In genomic region chr7:44724316-44724715, GRCm38 (mm10) we compare ENCODE assay signal across 11 mouse cellular contexts. TPM values are rescaled to one million over a fixed set of nuclear protein-coding genes. Genes with fewer than 3 reads are reported as not detected.
DNase-seq lines count a peak whose midpoint lies in the region; ATAC-seq and TF ChIP-seq lines count a peak whose summit lies in the region.
"Had no signal": no experiment of that assay in that cellular context is flagged by ENCODE, and none has a peak within 500 bp of the region (broad histone marks: within the 10 kb centered on the region; RNA-seq: fewer than 3 reads in every experiment).

No protein-coding gene starts in this region.

- H3K4me3 ChIP-seq in heart, postnatal 0 days (ENCODE audit: low read depth, low read length) = no peak overlapping the region
- no peak overlapping the region for H3K4me3 ChIP-seq in heart, embryonic 10.5 days
- no peak overlapping the region for H3K4me3 ChIP-seq in ES-Bruce4 (ENCODE audit: low read depth, low read length)
- H3K4me3 ChIP-seq: hindbrain, embryonic 12.5 days; neural tube, embryonic 13.5 days had no signal

- no peak overlapping the region for H3K4me2 ChIP-seq in heart, postnatal 0 days (ENCODE audit: low read depth, low read length)
- H3K4me2 ChIP-seq: hindbrain, embryonic 12.5 days; neural tube, embryonic 13.5 days had no signal

- TF ChIP-seq EP300 in heart, postnatal 0 days (IDR thresholded peaks at IDR 0.05; ENCODE audit: low read depth) = no peak
- no peak for TF ChIP-seq EP300 in ES-Bruce4 (IDR thresholded peaks at IDR 0.05; ENCODE audit: insufficient read depth, low read depth, low read length)

- H3K36me3 ChIP-seq in heart, postnatal 0 days (replicated peaks; ENCODE audit: control insufficient read depth, insufficient read depth, low read length) = no peaks in the 10 kb centered on the region
- H3K36me3 ChIP-seq in heart, embryonic 10.5 days = no peaks in the 10 kb centered on the region
- H3K36me3 ChIP-seq in ES-Bruce4 (ENCODE audit: control insufficient read depth, insufficient read depth, low read length, poor library complexity, severe bottlenecking) = no peaks in the 10 kb centered on the region
- H3K36me3 ChIP-seq: hindbrain, embryonic 12.5 days; neural tube, embryonic 13.5 days had no signal

- peak; percentile 42 for TF ChIP-seq CTCF in heart, postnatal 0 days (IDR thresholded peaks at IDR 0.05; ENCODE audit: low read depth)
- TF ChIP-seq CTCF in ES-Bruce4 (IDR thresholded peaks at IDR 0.05; ENCODE audit: low read depth, low read length) = peak; percentile 20

- 20% methylated on average over 7 of the region's 7 CpGs for WGBS in heart, postnatal 0 days
- 21% methylated on average over 7 of the region's 7 CpGs for WGBS in heart, embryonic 10.5 days

- TF ChIP-seq POLR2A in ES-Bruce4 (IDR thresholded peaks at IDR 0.05; ENCODE audit: insufficient read depth, low read length) = no peak

- H3K9me3 ChIP-seq in heart, postnatal 0 days (replicated peaks; ENCODE audit: control insufficient read depth, low read length) = no peaks in the 10 kb centered on the region
- H3K9me3 ChIP-seq in heart, embryonic 10.5 days = no peaks in the 10 kb centered on the region
- no peaks in the 10 kb centered on the region for H3K9me3 ChIP-seq in ES-Bruce4 (replicated peaks; ENCODE audit: control insufficient read depth, insufficient read depth, low read length, poor library complexity, severe bottlenecking)
- H3K9me3 ChIP-seq: hindbrain, embryonic 12.5 days; neural tube, embryonic 13.5 days had no signal

- H3K27me3 ChIP-seq in heart, postnatal 0 days (ENCODE audit: control insufficient read depth, insufficient read depth, low read length) = no peaks in the 10 kb centered on the region
- no peaks in the 10 kb centered on the region; the same call in 1 of the 2 replicates for H3K27me3 ChIP-seq in heart, embryonic 10.5 days (ENCODE audit: insufficient read depth, poor library complexity, severe bottlenecking)
- H3K27me3 ChIP-seq in ES-Bruce4 (ENCODE audit: control insufficient read depth, insufficient read depth, low read length, poor library complexity, severe bottlenecking) = no peaks in the 10 kb centered on the region
- H3K27me3 ChIP-seq: hindbrain, embryonic 12.5 days; neural tube, embryonic 13.5 days had no signal

- H3K27ac ChIP-seq in heart, postnatal 0 days (ENCODE audit: low read depth) = no peak overlapping the region
- no peak overlapping the region for H3K27ac ChIP-seq in heart, embryonic 10.5 days
- no peak overlapping the region for H3K27ac ChIP-seq in ES-Bruce4 (ENCODE audit: insufficient read depth, low read length)
- H3K27ac ChIP-seq: hindbrain, embryonic 12.5 days; neural tube, embryonic 13.5 days had no signal

- no peak for DNase-seq in heart, postnatal 0 days (ENCODE audit: low spot score)
- no peak for DNase-seq in heart, embryonic 10.5 days (ENCODE audit: low spot score)
- DNase-seq in lung, postnatal 10 days = peak; percentile 18
- DNase-seq in lung, postnatal 36 days = no peak
- peak; percentile 50 for DNase-seq in embryo, embryonic 11 days
- no peak for DNase-seq in ovary, postnatal 36 days (ENCODE audit: low spot score)

- H3K4me1 ChIP-seq in heart, postnatal 0 days (ENCODE audit: control insufficient read depth, insufficient read depth) = no peaks in the 10 kb centered on the region
- 0 out of 2 replicates have a peak, but pooled peaks cover 2% of the 10 kb centered on the region for H3K4me1 ChIP-seq in heart, embryonic 10.5 days
- H3K4me1 ChIP-seq in ES-Bruce4 (ENCODE audit: control insufficient read depth, insufficient read depth, low read length) = no peaks in the 10 kb centered on the region
- H3K4me1 ChIP-seq: hindbrain, embryonic 12.5 days; neural tube, embryonic 13.5 days had no signal

- no peak for ATAC-seq in heart, postnatal 0 days (ENCODE audit: insufficient read depth, low read depth)
- ATAC-seq in erythroid progenitor cell, adult 5-6 weeks (replicated peaks; ENCODE audit: low FRiP score, poor library complexity, severe bottlenecking) = no peak

- no peak overlapping the region for H3K9ac ChIP-seq in heart, postnatal 0 days (replicated peaks; ENCODE audit: low read depth, low read length)
- no peak overlapping the region for H3K9ac ChIP-seq in ES-Bruce4 (ENCODE audit: low read depth, poor library complexity, severe bottlenecking)
- H3K9ac ChIP-seq: hindbrain, embryonic 12.5 days; neural tube, embryonic 13.5 days had no signal

RNA-seq across cellular contexts. Expression of gene Izumo2, which starts 15.8 kb away (rescaled TPM):
- total RNA-seq in heart, postnatal 0 days (2014; rRNA removed; ENCODE audit: low replicate concordance) = not detected in 2 replicates
- polyA plus RNA-seq in heart, postnatal 0 days (2015; fragmentation: Nextera tagmentation; extraction: Ambion mirVana) = not detected in 2 replicates
- not detected in 2 replicates for polyA plus RNA-seq in heart, embryonic 10.5 days (2016; fragmentation: Nextera tagmentation; extraction: Ambion mirVana)
- 1.8 and 2.2 TPM in 2 replicates for polyA plus RNA-seq in ES-Bruce4 (2011; ENCODE audit: insufficient read depth, insufficient read length, low read depth, missing spikeins)
- not detected in 2 replicates for total RNA-seq in erythroid progenitor cell, adult 5-6 weeks (2015; ENCODE audit: low replicate concordance)
- not detected in 2 replicates for total RNA-seq in erythroid progenitor cell, adult 5-6 weeks (2017; ENCODE audit: low replicate concordance)
- polyA plus RNA-seq: hindbrain, embryonic 12.5 days; limb, embryonic 11.5 days; neural tube, embryonic 13.5 days had no signal

RNA-seq across cellular contexts. Expression of gene Vrk3, which starts 23.9 kb away (rescaled TPM):
- 25.7 and 31.7 TPM in 2 replicates for total RNA-seq in heart, postnatal 0 days (2014; rRNA removed; ENCODE audit: low replicate concordance)
- 28.7 and 32.9 TPM in 2 replicates for polyA plus RNA-seq in heart, postnatal 0 days (2015; fragmentation: Nextera tagmentation; extraction: Ambion mirVana)
- polyA plus RNA-seq in heart, embryonic 10.5 days (2016; fragmentation: Nextera tagmentation; extraction: Ambion mirVana) = 34.0 and 35.5 TPM in 2 replicates
- polyA plus RNA-seq in ES-Bruce4 (2011; ENCODE audit: insufficient read depth, insufficient read length, low read depth, missing spikeins) = 52.2 and 62.7 TPM in 2 replicates
- total RNA-seq in erythroid progenitor cell, adult 5-6 weeks (2015; ENCODE audit: low replicate concordance) = 36.0 and 58.7 TPM in 2 replicates
- 23.4 and 41.2 TPM in 2 replicates for total RNA-seq in erythroid progenitor cell, adult 5-6 weeks (2017; ENCODE audit: low replicate concordance)

RNA-seq across cellular contexts. Expression of gene Zfp473, which starts 26.5 kb away (rescaled TPM):
- total RNA-seq in heart, postnatal 0 days (2014; rRNA removed; ENCODE audit: low replicate concordance) = 0.46 TPM in 1 of 2 replicates, not detected in the other
- 0.15 TPM in 2 replicates for polyA plus RNA-seq in heart, postnatal 0 days (2015; fragmentation: Nextera tagmentation; extraction: Ambion mirVana)
- polyA plus RNA-seq in heart, embryonic 10.5 days (2016; fragmentation: Nextera tagmentation; extraction: Ambion mirVana) = 1.8 TPM in 2 replicates
- polyA plus RNA-seq in ES-Bruce4 (2011; ENCODE audit: insufficient read depth, insufficient read length, low read depth, missing spikeins) = 24.4 and 28.4 TPM in 2 replicates
- 1.1 and 4.6 TPM in 2 replicates for total RNA-seq in erythroid progenitor cell, adult 5-6 weeks (2015; ENCODE audit: low replicate concordance)
- total RNA-seq in erythroid progenitor cell, adult 5-6 weeks (2017; ENCODE audit: low replicate concordance) = 3.3 and 11.9 TPM in 2 replicates

RNA-seq across cellular contexts. Expression of gene Myh14, which starts 53.7 kb away (rescaled TPM):
- 2.9 TPM in 2 replicates for total RNA-seq in heart, postnatal 0 days (2014; rRNA removed; ENCODE audit: low replicate concordance)
- 0.89 and 1.4 TPM in 2 replicates for polyA plus RNA-seq in heart, postnatal 0 days (2015; fragmentation: Nextera tagmentation; extraction: Ambion mirVana)
- polyA plus RNA-seq in heart, embryonic 10.5 days (2016; fragmentation: Nextera tagmentation; extraction: Ambion mirVana) = 0.68 and 2.4 TPM in 2 replicates
- 14.7 and 16.5 TPM in 2 replicates for polyA plus RNA-seq in ES-Bruce4 (2011; ENCODE audit: insufficient read depth, insufficient read length, low read depth, missing spikeins)
- total RNA-seq in erythroid progenitor cell, adult 5-6 weeks (2015; ENCODE audit: low replicate concordance) = not detected in 2 replicates
- total RNA-seq in erythroid progenitor cell, adult 5-6 weeks (2017; ENCODE audit: low replicate concordance) = 0.08 TPM in 1 of 2 replicates, not detected in the other

Comparison
In these comparisons a context has a peak if more than half of its experiments do, and no peak if none do; other contexts are left out.
1. DNase-seq: peak in lung, postnatal 10 days (single experiment) and embryo, embryonic 11 days (single experiment); none in heart, postnatal 0 days (single experiment), heart, embryonic 10.5 days (single experiment), lung, postnatal 36 days (single experiment) and ovary, postnatal 36 days (single experiment).